Mouse (Mus musculus): ENCODE measurements at regions not wholly inside any gene's neighbourhood (a gene's known extent, or its start where the extent isn't known, plus 50 kb on each side); places are given as distances from the start of the nearest gene placed in this dataset.
A peak's percentile ranks its signal among the peaks of the same experiment; 100 is the strongest.

DNA sequence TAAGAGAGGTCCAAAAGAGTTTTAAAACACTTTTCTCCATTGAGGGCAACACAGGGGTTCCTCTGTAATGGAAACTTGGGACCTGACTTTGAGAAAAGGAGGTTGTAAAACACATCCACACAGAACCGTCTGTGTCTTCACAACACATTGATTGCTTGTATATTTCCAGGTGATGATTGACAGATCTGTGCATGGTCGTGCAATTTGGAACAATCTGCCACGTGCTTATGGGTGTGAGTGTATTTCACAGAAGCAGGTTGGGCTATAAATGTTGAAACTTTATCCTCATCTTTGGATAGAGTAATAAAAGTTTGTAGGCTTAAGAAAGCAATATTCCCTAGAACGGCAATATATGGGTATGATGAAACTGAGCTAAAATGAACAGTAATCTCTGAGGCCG, 559.5 kb upstream of the Plxna2 start:
- H3K4me2 ChIP-seq (ENCODE audit: low read depth) = no peak overlapping the region
- no peaks in the 10 kb centered on the region for H3K36me3 ChIP-seq (ENCODE audit: control insufficient read depth, insufficient read depth)
- TF ChIP-seq TCF3 (IDR thresholded peaks at IDR 0.05; ENCODE audit: insufficient read length, low read depth) (no peak), POLR2A (IDR thresholded peaks at IDR 0.05; ENCODE audit: insufficient read length, low read depth) (no peak), CEBPB (IDR thresholded peaks at IDR 0.05; ENCODE audit: insufficient read depth, poor library complexity, severe bottlenecking) (no peak), TCF12 (IDR thresholded peaks at IDR 0.05; ENCODE audit: insufficient read depth, poor library complexity, severe bottlenecking) (no peak), MYOG (IDR thresholded peaks at IDR 0.05; ENCODE audit: control insufficient read depth in 1 of 3, insufficient read depth in 1 of 3, insufficient read length in 2 of 3, low read depth in 2 of 3) (no peak), POLR2AphosphoS2 (IDR thresholded peaks at IDR 0.05; ENCODE audit: insufficient read length, low read depth) (no peak), SRF (IDR thresholded peaks at IDR 0.05; ENCODE audit: control insufficient read depth, insufficient read length, low read depth) (no peak), MYOD1 (IDR thresholded peaks at IDR 0.05; ENCODE audit: control insufficient read depth in 1 of 3, insufficient read length in 2 of 3, low read depth in 2 of 3) (no peak), USF1 (IDR thresholded peaks at IDR 0.05; ENCODE audit: low read depth) (no peak), E2F4 (IDR thresholded peaks at IDR 0.05; ENCODE audit: insufficient read depth) (no peak), REST (IDR thresholded peaks at IDR 0.05; ENCODE audit: insufficient read depth, insufficient read length) (no peak), MAX (IDR thresholded peaks at IDR 0.05; ENCODE audit: low read depth) (no peak)
- no peaks in the 10 kb centered on the region for H3K27me3 ChIP-seq (ENCODE audit: control insufficient read depth, insufficient read depth, insufficient read length)
- no peak overlapping the region for H3ac ChIP-seq (ENCODE audit: control insufficient read depth, insufficient read length)
- H3K79me2 ChIP-seq (ENCODE audit: control insufficient read depth, insufficient read depth) = no peaks in the 10 kb centered on the region
- no peak overlapping the region for H3K4me3 ChIP-seq

DNA sequence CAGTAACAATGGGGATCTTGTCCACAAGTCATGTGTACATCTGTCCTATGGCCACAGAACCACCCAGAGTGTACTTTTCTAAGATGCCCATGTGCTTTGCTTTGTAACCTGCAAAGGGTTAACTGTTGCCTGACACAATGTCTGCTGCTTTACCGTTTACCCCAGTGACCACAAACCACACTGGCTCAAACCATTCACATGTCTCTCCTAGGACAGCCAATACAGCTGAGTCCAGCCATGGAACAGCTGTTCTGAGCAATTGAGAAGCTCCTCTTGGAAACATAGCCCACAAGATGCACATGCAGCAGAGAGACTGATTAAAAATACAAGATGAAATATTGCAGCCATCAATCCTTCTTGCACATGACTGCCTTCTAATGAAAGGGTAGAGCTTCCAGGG, 561.5 kb upstream of the Plxna2 start:
- H3ac ChIP-seq (ENCODE audit: control insufficient read depth, insufficient read length) = no peak overlapping the region
- no peak overlapping the region for H3K4me3 ChIP-seq
- H3K4me2 ChIP-seq (ENCODE audit: low read depth) = no peak overlapping the region
- TF ChIP-seq MAX (IDR thresholded peaks at IDR 0.05; ENCODE audit: low read depth) (no peak), TCF12 (IDR thresholded peaks at IDR 0.05; ENCODE audit: insufficient read depth, poor library complexity, severe bottlenecking) (no peak), E2F4 (IDR thresholded peaks at IDR 0.05; ENCODE audit: insufficient read depth) (no peak), MYOG (IDR thresholded peaks at IDR 0.05; ENCODE audit: control insufficient read depth in 1 of 3, insufficient read depth in 1 of 3, insufficient read length in 2 of 3, low read depth in 2 of 3) (peak in 1 of 3 experiments; percentile 70), TCF3 (IDR thresholded peaks at IDR 0.05; ENCODE audit: insufficient read length, low read depth) (no peak), POLR2AphosphoS2 (IDR thresholded peaks at IDR 0.05; ENCODE audit: insufficient read length, low read depth) (no peak), MYOD1 (IDR thresholded peaks at IDR 0.05; ENCODE audit: control insufficient read depth in 1 of 3, insufficient read length in 2 of 3, low read depth in 2 of 3) (peak in 2 of 3 experiments; percentile 8 to 39), SRF (IDR thresholded peaks at IDR 0.05; ENCODE audit: control insufficient read depth, insufficient read length, low read depth) (no peak), REST (IDR thresholded peaks at IDR 0.05; ENCODE audit: insufficient read depth, insufficient read length) (no peak), POLR2A (IDR thresholded peaks at IDR 0.05; ENCODE audit: insufficient read length, low read depth) (no peak)
- no peaks in the 10 kb centered on the region for H3K27me3 ChIP-seq (ENCODE audit: control insufficient read depth, insufficient read depth, insufficient read length)
- H3K79me2 ChIP-seq (ENCODE audit: control insufficient read depth, insufficient read depth) = no peaks in the 10 kb centered on the region
- H3K36me3 ChIP-seq (ENCODE audit: control insufficient read depth, insufficient read depth) = no peaks in the 10 kb centered on the region

DNA sequence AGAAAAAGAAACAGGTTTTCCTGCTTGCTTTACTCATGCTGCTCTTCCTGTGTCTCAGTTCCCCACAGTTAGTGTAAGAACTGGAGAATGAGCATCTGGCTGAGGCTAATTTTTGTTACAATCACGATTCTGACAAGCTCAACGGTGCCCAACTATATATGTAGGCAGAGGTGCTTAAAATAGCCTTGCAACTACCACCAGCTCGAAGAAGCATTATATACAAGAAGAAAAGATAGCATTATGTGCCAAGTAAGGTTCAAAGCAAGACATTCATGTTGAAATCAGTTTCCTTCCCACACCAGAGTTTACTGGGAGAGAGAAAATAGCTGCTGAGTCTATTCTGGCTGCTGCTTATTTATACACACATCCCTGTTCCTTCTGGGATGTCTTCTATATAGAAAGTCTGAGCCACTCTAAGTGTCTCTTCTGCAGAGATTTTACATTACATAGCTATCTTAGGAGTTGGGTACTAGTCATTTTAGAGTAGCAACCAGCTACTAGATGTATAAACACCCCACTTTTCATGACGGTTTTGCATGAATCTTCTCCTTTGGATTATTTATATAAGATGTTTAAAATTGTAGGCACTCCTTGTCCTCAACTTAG, 568.2 kb upstream of the Plxna2 start:
- Histone ChIP-seq H3K36me3 (ENCODE audit: control insufficient read depth, insufficient read depth) (no peaks in the 10 kb centered on the region), H3K27me3 (ENCODE audit: control insufficient read depth, insufficient read depth, insufficient read length) (no peaks in the 10 kb centered on the region), H3ac (ENCODE audit: control insufficient read depth, insufficient read length) (no peak overlapping the region), H3K4me3 (no peak overlapping the region), H3K4me2 (ENCODE audit: low read depth) (no peak overlapping the region), H3K79me2 (ENCODE audit: control insufficient read depth, insufficient read depth) (no peaks in the 10 kb centered on the region)
- no peak for TF ChIP-seq E2F4 (IDR thresholded peaks at IDR 0.05; ENCODE audit: insufficient read depth)
- TF ChIP-seq CEBPB (IDR thresholded peaks at IDR 0.05; ENCODE audit: insufficient read depth, poor library complexity, severe bottlenecking) = no peak
- no peak for TF ChIP-seq USF1 (IDR thresholded peaks at IDR 0.05; ENCODE audit: low read depth)
- no peak for TF ChIP-seq TCF12 (IDR thresholded peaks at IDR 0.05; ENCODE audit: insufficient read depth, poor library complexity, severe bottlenecking)
- TF ChIP-seq REST (IDR thresholded peaks at IDR 0.05; ENCODE audit: insufficient read depth, insufficient read length) = no peak
- no peak for TF ChIP-seq POLR2AphosphoS2 (IDR thresholded peaks at IDR 0.05; ENCODE audit: insufficient read length, low read depth)
- TF ChIP-seq POLR2A (IDR thresholded peaks at IDR 0.05; ENCODE audit: insufficient read length, low read depth) = no peak
- TF ChIP-seq MAX (IDR thresholded peaks at IDR 0.05; ENCODE audit: low read depth) = no peak
- no peak for TF ChIP-seq TCF3 (IDR thresholded peaks at IDR 0.05; ENCODE audit: insufficient read length, low read depth)
- TF ChIP-seq MYOD1 (IDR thresholded peaks at IDR 0.05; ENCODE audit: control insufficient read depth in 1 of 3, insufficient read length in 2 of 3, low read depth in 2 of 3) = no peak
- no peak for TF ChIP-seq SRF (IDR thresholded peaks at IDR 0.05; ENCODE audit: control insufficient read depth, insufficient read length, low read depth)
- TF ChIP-seq MYOG (IDR thresholded peaks at IDR 0.05; ENCODE audit: control insufficient read depth in 1 of 3, insufficient read depth in 1 of 3, insufficient read length in 2 of 3, low read depth in 2 of 3) = no peak

DNA sequence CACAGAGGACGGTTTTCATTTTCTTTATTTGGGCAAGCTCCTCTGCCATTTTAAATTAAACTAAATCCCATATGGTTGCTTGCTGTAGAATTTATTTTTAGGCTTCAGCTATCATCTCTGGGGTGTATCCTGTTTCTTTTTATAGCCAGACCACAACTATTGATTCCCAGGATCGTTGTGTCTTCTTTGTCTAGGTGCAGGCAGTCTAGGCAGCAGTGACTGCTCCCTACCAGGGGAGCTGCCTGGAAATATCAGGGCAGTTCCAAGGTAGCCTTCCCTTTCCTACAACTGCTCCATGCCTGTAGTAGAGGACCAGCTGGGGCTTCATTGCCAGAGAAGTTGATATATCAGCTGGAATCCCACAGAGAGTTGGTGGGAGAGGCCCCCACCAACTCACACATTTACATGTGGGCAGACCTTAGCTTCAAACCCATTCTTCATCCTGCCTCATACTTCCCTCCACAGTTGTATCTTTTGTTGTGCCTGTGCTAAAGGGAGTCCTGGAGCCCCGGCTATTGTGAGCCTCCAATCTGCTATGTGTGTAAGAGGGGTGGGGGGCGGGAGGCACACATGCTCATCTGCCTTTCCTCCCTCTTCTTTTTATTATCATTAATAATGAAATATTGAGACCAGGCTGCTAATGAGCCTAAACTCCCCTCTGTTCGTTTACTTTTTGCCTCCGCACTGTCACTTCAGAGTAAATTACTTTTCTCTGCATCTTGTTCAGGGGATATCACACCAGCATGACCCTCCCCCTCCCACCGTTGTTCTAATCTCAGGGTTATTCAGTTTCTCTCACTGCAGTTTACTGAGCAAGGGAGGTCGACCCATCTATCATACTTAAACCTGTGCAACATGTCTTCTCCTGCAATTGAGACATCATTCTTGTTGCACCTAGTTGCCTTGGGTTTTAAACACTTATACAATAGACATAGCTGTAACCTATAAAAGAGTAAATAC, 576.3 kb upstream of the Plxna2 start:
- Histone ChIP-seq H3K79me2 (ENCODE audit: control insufficient read depth, insufficient read depth) (no peaks in the 10 kb centered on the region), H3K27me3 (ENCODE audit: control insufficient read depth, insufficient read depth, insufficient read length) (no peaks in the 10 kb centered on the region), H3K4me2 (ENCODE audit: low read depth) (no peak overlapping the region), H3K36me3 (ENCODE audit: control insufficient read depth, insufficient read depth) (no peaks in the 10 kb centered on the region), H3K4me3 (no peak overlapping the region), H3ac (ENCODE audit: control insufficient read depth, insufficient read length) (no peak overlapping the region)
- TF ChIP-seq MYOD1 (IDR thresholded peaks at IDR 0.05; ENCODE audit: control insufficient read depth in 1 of 3, insufficient read length in 2 of 3, low read depth in 2 of 3) = no peak
- TF ChIP-seq POLR2A (IDR thresholded peaks at IDR 0.05; ENCODE audit: insufficient read length, low read depth) = no peak
- no peak for TF ChIP-seq TCF12 (IDR thresholded peaks at IDR 0.05; ENCODE audit: insufficient read depth, poor library complexity, severe bottlenecking)
- TF ChIP-seq REST (IDR thresholded peaks at IDR 0.05; ENCODE audit: insufficient read depth, insufficient read length) = no peak

Measured in myocyte (in vitro differentiated cells).